Mouse (Mus musculus) neural tube, embryonic 14.5 days (tissue): ENCODE measurements around the gene Mydgf. TPM values are rescaled to one million over a fixed set of nuclear protein-coding genes. Genes with fewer than 3 reads are reported as not detected.
A peak's percentile ranks its signal among the peaks of the same experiment; 100 is the strongest.

Experiments used
- ATAC-seq: fragments of 200-750 bp; cut with Nextera tagmentation; 2 replicates; pipeline ENCODE4 v1.8.0; 2017; ENCODE audit warnings: low read depth, mild to moderate bottlenecking, moderate TSS enrichment, moderate library complexity
- H3K27ac ChIP-seq: fragments of 300-500 bp; sonication (generic); 2 replicates; pipeline ENCODE4 v1.5.1; 2014; ENCODE audit warnings: low read depth, mild to moderate bottlenecking, control low read depth, low read length, moderate library complexity, mixed read lengths
- H3K27me3 ChIP-seq: fragments of 300-500 bp; sonication (generic); 2 replicates; pipeline ENCODE4 v1.6.1; 2014; ENCODE audit warnings: low read length; ENCODE audit not compliant: control insufficient read depth, insufficient read depth
- H3K36me3 ChIP-seq: fragments of 300-500 bp; sonication (generic); 2 replicates; pipeline ENCODE4 v1.6.1; 2014; ENCODE audit warnings: low read length, mixed read lengths; ENCODE audit not compliant: control insufficient read depth, insufficient read depth
- H3K4me1 ChIP-seq: fragments of 300-500 bp; sonication (generic); 2 replicates; pipeline ENCODE4 v1.6.1; 2014; ENCODE audit warnings: low read length; ENCODE audit not compliant: control insufficient read depth, insufficient read depth
- H3K4me2 ChIP-seq: fragments of 300-500 bp; sonication (generic); 2 replicates; pipeline ENCODE4 v1.6.1; 2014; ENCODE audit warnings: mild to moderate bottlenecking, low read depth, low read length, control low read depth
- H3K4me3 ChIP-seq: fragments of 300-500 bp; sonication (generic); 2 replicates; pipeline ENCODE4 v1.5.1; 2014; ENCODE audit warnings: low read depth, low read length, control low read depth, mixed read lengths
- H3K9ac ChIP-seq: fragments of 300-500 bp; sonication (generic); replicated peaks from 2 replicates; pipeline ENCODE4 v1.6.1; 2014; ENCODE audit warnings: low read depth, mild to moderate bottlenecking, control low read depth, low read length, mixed read lengths
- H3K9me3 ChIP-seq: fragments of 300-500 bp; sonication (generic); 2 replicates; pipeline ENCODE4 v1.6.1; 2016; ENCODE audit warnings: low read length; ENCODE audit not compliant: control insufficient read depth
- WGBS: fragments of 180-500 bp; shearing (Covaris S2); extraction: QIAGEN DNeasy Blood & Tissue Kit; methylation state at CpG from one replicate; pipeline ENCODE4 v1.1.7; 2014; 5-methylcytosine and 5-hydroxymethylcytosine counted together
- polyA plus RNA-seq: library from polyadenylated mRNA; unstranded; fragments of >200 nt; fragmentation: Nextera tagmentation; extraction: Ambion mirVana; gene quantifications from 2 replicates; pipeline ENCODE4 v1.2.1, GENCODE M21; 2014

The Mydgf gene
- polyA plus RNA-seq, 1 experiment from 2014 or later: 68.6 TPM

- peak overlapping the region; percentile 28; the same call in 1 of the 2 replicates for H3K27ac ChIP-seq
- no peaks in the 10 kb centered on the region for H3K9me3 ChIP-seq
- under 1% methylated on average over 40 of the region's 47 CpGs for WGBS
- peak; percentile 45 for ATAC-seq
- peaks cover 5% of the 10 kb centered on the region; the same call in 1 of the 2 replicates for H3K27me3 ChIP-seq
- peak overlapping the region; percentile 67 for H3K4me2 ChIP-seq
- peak overlapping the region; percentile 39 for H3K4me3 ChIP-seq
- H3K36me3 ChIP-seq: no peaks in the 10 kb centered on the region
- peak overlapping the region; percentile 62 for H3K9ac ChIP-seq
- H3K4me1 ChIP-seq: peaks cover 28% of the 10 kb centered on the region
Observed at GRCm38 (mm10) chr17:56141702-56142605, 41.8 kb downstream of the Mydgf start.

GRCm38 (mm10) chr17:56139858-56140595 is 43.7 kb downstream of the Mydgf start, which contains the start of gene Sema6b:
Gene Sema6b, minus strand, starts transcription at chr17:56140343.
- peaks cover 33% of the 10 kb centered on the region for H3K4me1 ChIP-seq
- H3K9me3 ChIP-seq: no peaks in the 10 kb centered on the region
- H3K27me3 ChIP-seq: peaks cover 5% of the 10 kb centered on the region; the same call in 1 of the 2 replicates
- peak; percentile 52 for ATAC-seq
- H3K36me3 ChIP-seq: no peaks in the 10 kb centered on the region
- WGBS: 1% methylated on average over 77 of the region's 79 CpGs
- peak within 1 kb of the TSS; percentile 94 for H3K9ac ChIP-seq
- peak within 1 kb of the TSS; percentile 80 for H3K27ac ChIP-seq
- H3K4me3 ChIP-seq: peak within 1 kb of the TSS; percentile 83
- H3K4me2 ChIP-seq: peak within 1 kb of the TSS; percentile 80

GRCm38 (mm10) chr17:56139355-56139754 is 44.4 kb downstream of the Mydgf start:
- H3K27me3 ChIP-seq: peaks cover 5% of the 10 kb centered on the region; the same call in 1 of the 2 replicates
- peaks cover 39% of the 10 kb centered on the region for H3K4me1 ChIP-seq
- no peaks in the 10 kb centered on the region for H3K36me3 ChIP-seq
- H3K9me3 ChIP-seq: no peaks in the 10 kb centered on the region
- peak; percentile 25 for ATAC-seq
- WGBS: 4% methylated on average over 20 of the region's 21 CpGs
- no peak overlapping the region; the same call in 1 of the 2 replicates for H3K27ac ChIP-seq
- peak overlapping the region; percentile 80 for H3K4me2 ChIP-seq
- peak overlapping the region; percentile 83 for H3K4me3 ChIP-seq
- H3K9ac ChIP-seq: peak overlapping the region; percentile 94

GRCm38 (mm10) chr17:56137839-56138613 is 45.7 kb downstream of the Mydgf start:
- Histone ChIP-seq H3K9me3 (no peaks in the 10 kb centered on the region), H3K9ac (no peak overlapping the region), H3K4me2 (peak overlapping the region; percentile 80), H3K36me3 (no peaks in the 10 kb centered on the region), H3K4me1 (peaks cover 43% of the 10 kb centered on the region), H3K4me3 (peak overlapping the region; percentile 83), H3K27ac (no peak overlapping the region), H3K27me3 (peaks cover 5% of the 10 kb centered on the region; the same call in 1 of the 2 replicates)
- 18% methylated on average over 25 of the region's 25 CpGs for WGBS
- ATAC-seq: no peak

- Histone ChIP-seq H3K36me3 (0 out of 2 replicates have a peak, but pooled peaks cover under 1% of the 10 kb centered on the region), H3K4me3 (no peak overlapping the region), H3K4me2 (no peak overlapping the region), H3K9me3 (no peaks in the 10 kb centered on the region), H3K27ac (no peak overlapping the region), H3K27me3 (peaks cover 5% of the 10 kb centered on the region; the same call in 1 of the 2 replicates), H3K9ac (no peak overlapping the region), H3K4me1 (peaks cover 35% of the 10 kb centered on the region)
- 87% methylated on average over 7 of the region's 7 CpGs for WGBS
- no peak for ATAC-seq
Observed at GRCm38 (mm10) chr17:56136558-56136957, 47.2 kb downstream of the Mydgf start.

- whole genome bisulfite sequencing: 2% methylated on average over 27 of the region's 27 CpGs
- H3K27ac ChIP-seq: no peak overlapping the region
- no peak overlapping the region for H3K9ac ChIP-seq
- no peak overlapping the region for H3K4me3 ChIP-seq
- no peak; the same call in 1 of the 2 replicates for ATAC-seq
- H3K4me1 ChIP-seq: peaks cover 33% of the 10 kb centered on the region
- peak overlapping the region; percentile 28; the same call in 1 of the 2 replicates for H3K4me2 ChIP-seq
- no peaks in the 10 kb centered on the region for H3K9me3 ChIP-seq
- H3K27me3 ChIP-seq: peaks cover 5% of the 10 kb centered on the region; the same call in 1 of the 2 replicates
- peaks cover 13% of the 10 kb centered on the region; the same call in 1 of the 2 replicates for H3K36me3 ChIP-seq
Observed at GRCm38 (mm10) chr17:56134463-56134971, 49.2 kb downstream of the Mydgf start.

GRCm38 (mm10) chr17:56133457-56134363 is 50.0 kb downstream of the Mydgf start:
- Histone ChIP-seq H3K4me1 (peaks cover 28% of the 10 kb centered on the region), H3K4me2 (peak overlapping the region; percentile 28; the same call in 1 of the 2 replicates), H3K36me3 (peaks cover 13% of the 10 kb centered on the region; the same call in 1 of the 2 replicates), H3K27me3 (no peaks in the 10 kb centered on the region), H3K9me3 (no peaks in the 10 kb centered on the region), H3K27ac (no peak overlapping the region), H3K4me3 (no peak overlapping the region), H3K9ac (no peak overlapping the region)
- 21% methylated on average over 20 of the region's 21 CpGs for WGBS
- ATAC-seq: peak; percentile 14; the same call in 1 of the 2 replicates
